Mouse (Mus musculus) cerebellum, adult 2 months (tissue): Measurements from ENCODE around the gene Tub. TPM values are rescaled to one million over a fixed set of nuclear protein-coding genes. Genes with fewer than 3 reads are reported as not detected.

ENCODE experiments used
- DNase-seq, 2 experiments: peaks; one replicate each; pipeline ENCODE4 v3.0.0; 2021
- H3K27ac ChIP-seq: fragments of 200-500 bp; 2 replicates; pipeline ENCODE4 v1.5.1; 2012; ENCODE audit warnings: low read length, control low read depth, inconsistent platforms; ENCODE audit not compliant: insufficient read depth
- H3K27me3 ChIP-seq: fragments of 200-500 bp; 2 replicates; pipeline ENCODE4 v1.6.1; 2012; ENCODE audit warnings: inconsistent platforms, mild to moderate bottlenecking, low read length, moderate library complexity; ENCODE audit not compliant: control insufficient read depth, insufficient read depth
- H3K4me1 ChIP-seq: fragments of 200-500 bp; 2 replicates; pipeline ENCODE4 v1.6.1; 2011; ENCODE audit warnings: low read length; ENCODE audit not compliant: control insufficient read depth, insufficient read depth
- H3K4me3 ChIP-seq: fragments of 200-500 bp; replicated peaks from 2 replicates; pipeline ENCODE3; 2011; ENCODE audit warnings: mild to moderate bottlenecking, low read depth, low read length, control low read depth; ENCODE audit not compliant: insufficient read depth
- CTCF ChIP-seq: fragments of 200-500 bp; IDR thresholded peaks from 2 replicates; pipeline ENCODE4 v1.5.1; 2011; ENCODE audit warnings: low read depth, mild to moderate bottlenecking, control low read depth, low read length, moderate library complexity, borderline replicate concordance; ENCODE audit not compliant: insufficient read depth
- POLR2A ChIP-seq: fragments of 200-500 bp; IDR thresholded peaks from 2 replicates; pipeline ENCODE4 v1.6.1; 2011; ENCODE audit warnings: low read length, control low read depth, borderline replicate concordance; ENCODE audit not compliant: insufficient read depth
- WGBS: fragments of 180-500 bp; shearing (Covaris S2); methylation state at CpG from one replicate; pipeline ENCODE4 v1.1.7; 2018; 5-methylcytosine and 5-hydroxymethylcytosine counted together
- polyA plus RNA-seq: library from polyadenylated mRNA; depleted of rRNA; stranded (reverse); fragments of >200 nt; gene quantifications from 2 replicates; pipeline ENCODE4 v1.2.3, GENCODE M21; 2012

Tub gene
- polyA plus RNA-seq, 1 experiment = 75.4 TPM

- TF ChIP-seq POLR2A (peak; percentile 20; the same call in 1 of the 2 replicates), CTCF (no peak)
- peaks cover 30% of the 10 kb centered on the region for H3K4me1 ChIP-seq
- peak overlapping the region; percentile 93; the same call in 1 of the 2 replicates for H3K27ac ChIP-seq
- H3K4me3 ChIP-seq = no peak overlapping the region
- H3K27me3 ChIP-seq = no peaks in the 10 kb centered on the region
- WGBS = 11% methylated on average over 5 of the region's 5 CpGs
- DNase-seq = peak; percentile 93 to 98
Measured at GRCm38 (mm10) chr7:109039445-109039844, 89.3 kb downstream of the Tub start.

GRCm38 (mm10) chr7:109045876-109046275 is 95.7 kb downstream of the Tub start:
- 96% methylated on average over 2 of the region's 2 CpGs for WGBS

GRCm38 (mm10) chr7:109050831-109051230 is 100.7 kb downstream of the Tub start:
- WGBS = 5% methylated on average over 1 of the region's 1 CpGs

More at GRCm38 (mm10) chr7:109045876-109046275, 95.7 kb downstream of the Tub start:
- no peaks in the 10 kb centered on the region for H3K27me3 ChIP-seq
- H3K4me1 ChIP-seq = peaks cover 13% of the 10 kb centered on the region; the same call in 1 of the 2 replicates
- TF ChIP-seq POLR2A (no peak), CTCF (no peak)
- no peak overlapping the region for H3K27ac ChIP-seq
- H3K4me3 ChIP-seq = no peak overlapping the region
- no peak for DNase-seq

GRCm38 (mm10) chr7:109059536-109059935 is 109.4 kb downstream of the Tub start:
- WGBS = 88% methylated on average over 4 of the region's 4 CpGs
- Histone ChIP-seq H3K4me3 (no peak overlapping the region), H3K4me1 (peaks cover 12% of the 10 kb centered on the region; the same call in 1 of the 2 replicates), H3K27ac (no peak overlapping the region), H3K27me3 (no peaks in the 10 kb centered on the region)
- DNase-seq = peak in 1 of 2 experiments; percentile 3
- TF ChIP-seq POLR2A = no peak
- no peak for TF ChIP-seq CTCF

More at GRCm38 (mm10) chr7:109050831-109051230, 100.7 kb downstream of the Tub start:
- Histone ChIP-seq H3K4me1 (peaks cover 16% of the 10 kb centered on the region; the same call in 1 of the 2 replicates), H3K27me3 (no peaks in the 10 kb centered on the region), H3K27ac (no peak overlapping the region; the same call in 1 of the 2 replicates), H3K4me3 (no peak overlapping the region)
- TF ChIP-seq POLR2A (no peak), CTCF (no peak)
- peak; percentile 78 to 89 for DNase-seq

GRCm38 (mm10) chr7:109069641-109070040 is 119.5 kb downstream of the Tub start:
- no peak overlapping the region for H3K4me3 ChIP-seq
- H3K27me3 ChIP-seq = no peaks in the 10 kb centered on the region
- 14% methylated on average over 4 of the region's 4 CpGs for WGBS
- H3K4me1 ChIP-seq = peaks cover 11% of the 10 kb centered on the region; the same call in 1 of the 2 replicates
- peak in 1 of 2 experiments; percentile 43 for DNase-seq
- H3K27ac ChIP-seq = no peak overlapping the region
- TF ChIP-seq POLR2A = no peak
- TF ChIP-seq CTCF = no peak

GRCm38 (mm10) chr7:109072326-109072725 is 122.2 kb downstream of the Tub start:
- no peak overlapping the region for H3K27ac ChIP-seq
- 25% methylated on average over 5 of the region's 5 CpGs for WGBS
- DNase-seq = peak in 1 of 2 experiments; percentile 62
- no peak overlapping the region for H3K4me3 ChIP-seq
- H3K4me1 ChIP-seq = peaks cover 7% of the 10 kb centered on the region; the same call in 1 of the 2 replicates
- no peaks in the 10 kb centered on the region for H3K27me3 ChIP-seq
- no peak for TF ChIP-seq POLR2A
- TF ChIP-seq CTCF = no peak

GRCm38 (mm10) chr7:109082269-109083112 is 132.4 kb downstream of the Tub start:
- TF ChIP-seq POLR2A = no peak
- TF ChIP-seq CTCF = no peak
- Histone ChIP-seq H3K27ac (peak overlapping the region; percentile 20), H3K4me1 (no peaks in the 10 kb centered on the region; the same call in 1 of the 2 replicates), H3K4me3 (peak overlapping the region; percentile 63), H3K27me3 (no peaks in the 10 kb centered on the region)
- no peak for DNase-seq
- WGBS = 10% methylated on average over 12 of the region's 12 CpGs

- Histone ChIP-seq H3K27ac (peak within 1 kb of the TSS; percentile 44), H3K4me3 (peak within 1 kb of the TSS; percentile 63), H3K27me3 (no peaks in the 10 kb centered on the region), H3K4me1 (no peaks in the 10 kb centered on the region; the same call in 1 of the 2 replicates)
- peak; percentile 94 for DNase-seq
- 3% methylated on average over 50 of the region's 50 CpGs for WGBS
- TF ChIP-seq CTCF (no peak), POLR2A (peak; percentile 80)
Measured at GRCm38 (mm10) chr7:109083113-109083812, 133.1 kb downstream of the Tub start, which contains the start of gene Ric3. Gene Ric3, minus strand, starts transcription at chr7:109083331.
